Mouse (Mus musculus) brain, embryonic 14.5 days (tissue): ENCODE data around the gene Atxn3.

ENCODE experiments used
- CTCF ChIP-seq: fragments of 200-500 bp; IDR thresholded peaks from 2 replicates; pipeline ENCODE4 v1.5.1; 2012; ENCODE audit warnings: inconsistent platforms, mild to moderate bottlenecking, moderate library complexity, borderline replicate concordance; ENCODE audit not compliant: insufficient read depth, insufficient read length; ENCODE audit errors: extremely low read depth
- POLR2A ChIP-seq: fragments of 200-500 bp; IDR thresholded peaks from 2 replicates; pipeline ENCODE4 v1.6.1; 2012; ENCODE audit warnings: mild to moderate bottlenecking, inconsistent platforms, borderline replicate concordance; ENCODE audit not compliant: poor library complexity, insufficient read depth, insufficient read length, severe bottlenecking; ENCODE audit errors: extremely low read depth

DNA sequence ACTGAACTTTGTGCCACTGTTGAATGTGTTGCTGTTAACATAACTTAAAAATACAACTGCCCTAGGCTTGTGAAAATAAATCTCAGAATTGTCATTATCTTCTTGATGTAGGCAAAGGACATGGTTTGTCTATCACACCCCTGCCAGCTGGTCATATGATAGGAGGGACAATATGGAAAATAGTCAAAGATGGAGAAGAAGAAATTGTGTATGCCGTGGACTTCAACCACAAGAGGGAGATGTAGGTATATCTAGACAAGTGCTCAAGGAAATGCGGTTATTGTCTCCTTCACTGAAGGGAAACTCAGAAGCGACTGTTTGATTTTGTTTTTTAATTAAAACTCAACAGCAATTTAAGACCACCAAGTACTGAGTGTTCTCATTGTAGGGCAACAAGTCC, 27.1 kb upstream of the Atxn3 start:
- TF ChIP-seq CTCF (peak; percentile 31; the same call in 1 of the 2 replicates), POLR2A (no peak)
